Mouse (Mus musculus): Measurements from ENCODE around the gene Fibcd1. TPM values are rescaled to one million over a fixed set of nuclear protein-coding genes. Genes with fewer than 3 reads are reported as not detected.

Fibcd1 gene
- polyA plus RNA-seq, 1 experiment from 2014 or later = 4.4 TPM

GRCm38 (mm10) chr2:31870683-31871082 lies 24.9 kb upstream of the Fibcd1 start:
- Histone ChIP-seq H3K4me1 (peaks cover 14% of the 10 kb centered on the region), H3K27ac (no peak overlapping the region), H3K9ac (no peak overlapping the region), H3K4me3 (no peak overlapping the region), H3K9me3 (replicated peaks) (no peaks in the 10 kb centered on the region), H3K36me3 (no peaks in the 10 kb centered on the region), H3K4me2 (replicated peaks) (no peak overlapping the region), H3K27me3 (no peaks in the 10 kb centered on the region)
- no peak for ATAC-seq (ENCODE audit: low FRiP score)
- WGBS = 79% methylated on average over 3 of the region's 3 CpGs

GRCm38 (mm10) chr2:31869692-31870091 lies 23.9 kb upstream of the Fibcd1 start:
- H3K9me3 ChIP-seq (replicated peaks) = no peaks in the 10 kb centered on the region
- no peak overlapping the region for H3K4me3 ChIP-seq
- no peak overlapping the region for H3K4me2 ChIP-seq (replicated peaks)
- H3K36me3 ChIP-seq = no peaks in the 10 kb centered on the region
- H3K4me1 ChIP-seq = peaks cover 19% of the 10 kb centered on the region
- no peak overlapping the region for H3K9ac ChIP-seq
- 97% methylated on average over 5 of the region's 5 CpGs for WGBS
- no peaks in the 10 kb centered on the region for H3K27me3 ChIP-seq
- no peak for ATAC-seq (ENCODE audit: low FRiP score)
- H3K27ac ChIP-seq = no peak overlapping the region

GRCm38 (mm10) chr2:31868538-31869164 lies 22.8 kb upstream of the Fibcd1 start:
- Histone ChIP-seq H3K27me3 (no peaks in the 10 kb centered on the region), H3K9me3 (replicated peaks) (no peaks in the 10 kb centered on the region), H3K9ac (no peak overlapping the region), H3K4me1 (peaks cover 11% of the 10 kb centered on the region), H3K27ac (no peak overlapping the region), H3K4me2 (replicated peaks) (no peak overlapping the region), H3K36me3 (no peaks in the 10 kb centered on the region), H3K4me3 (no peak overlapping the region)
- ATAC-seq (ENCODE audit: low FRiP score) = no peak
- WGBS = 66% methylated on average over 10 of the region's 10 CpGs

- H3K4me1 ChIP-seq = peaks cover 11% of the 10 kb centered on the region
- WGBS = 76% methylated on average over 8 of the region's 8 CpGs
- H3K4me2 ChIP-seq (replicated peaks) = no peak overlapping the region
- ATAC-seq (ENCODE audit: low FRiP score) = no peak
- no peaks in the 10 kb centered on the region for H3K36me3 ChIP-seq
- H3K4me3 ChIP-seq = no peak overlapping the region
- no peaks in the 10 kb centered on the region for H3K9me3 ChIP-seq (replicated peaks)
- H3K9ac ChIP-seq = no peak overlapping the region
- H3K27me3 ChIP-seq = no peaks in the 10 kb centered on the region
- no peak overlapping the region for H3K27ac ChIP-seq
These were observed 22.1 kb upstream of the Fibcd1 start for GRCm38 (mm10) chr2:31867773-31868537.

- Histone ChIP-seq H3K4me1 (peaks cover 11% of the 10 kb centered on the region), H3K9me3 (replicated peaks) (no peaks in the 10 kb centered on the region), H3K27ac (0 out of 2 replicates have a peak overlapping the region, but pooled peaks have one; percentile 12), H3K27me3 (no peaks in the 10 kb centered on the region), H3K36me3 (no peaks in the 10 kb centered on the region), H3K4me3 (no peak overlapping the region), H3K9ac (no peak overlapping the region), H3K4me2 (replicated peaks) (no peak overlapping the region)
- ATAC-seq (ENCODE audit: low FRiP score) = no peak
- WGBS = 31% methylated on average over 2 of the region's 2 CpGs
These were observed 20.0 kb upstream of the Fibcd1 start for GRCm38 (mm10) chr2:31865794-31866193.

GRCm38 (mm10) chr2:31865322-31865721 lies 19.5 kb upstream of the Fibcd1 start:
- Histone ChIP-seq H3K9ac (no peak overlapping the region), H3K4me1 (peaks cover 12% of the 10 kb centered on the region), H3K4me3 (no peak overlapping the region), H3K27me3 (no peaks in the 10 kb centered on the region), H3K36me3 (no peaks in the 10 kb centered on the region), H3K4me2 (replicated peaks) (no peak overlapping the region), H3K27ac (0 out of 2 replicates have a peak overlapping the region, but pooled peaks have one; percentile 12), H3K9me3 (replicated peaks) (no peaks in the 10 kb centered on the region)
- 66% methylated on average over 4 of the region's 4 CpGs for WGBS
- no peak for ATAC-seq (ENCODE audit: low FRiP score)

- ATAC-seq (ENCODE audit: low FRiP score) = no peak
- no peak overlapping the region for H3K9ac ChIP-seq
- no peaks in the 10 kb centered on the region for H3K36me3 ChIP-seq
- H3K4me1 ChIP-seq = peaks cover 15% of the 10 kb centered on the region
- no peaks in the 10 kb centered on the region for H3K9me3 ChIP-seq (replicated peaks)
- no peak overlapping the region for H3K4me2 ChIP-seq (replicated peaks)
- WGBS = 90% methylated on average over 9 of the region's 9 CpGs
- no peaks in the 10 kb centered on the region for H3K27me3 ChIP-seq
- H3K27ac ChIP-seq = no peak overlapping the region
- no peak overlapping the region for H3K4me3 ChIP-seq
These were observed 19.1 kb upstream of the Fibcd1 start for GRCm38 (mm10) chr2:31864891-31865290.

- Histone ChIP-seq H3K27me3 (peaks cover 6% of the 10 kb centered on the region; the same call in 1 of the 2 replicates), H3K27ac (no peak overlapping the region), H3K9me3 (replicated peaks) (no peaks in the 10 kb centered on the region), H3K36me3 (no peaks in the 10 kb centered on the region), H3K9ac (no peak overlapping the region), H3K4me3 (no peak overlapping the region), H3K4me1 (peaks cover 26% of the 10 kb centered on the region), H3K4me2 (replicated peaks) (no peak overlapping the region)
- 95% methylated on average over 1 of the region's 1 CpGs for WGBS
- no peak for ATAC-seq (ENCODE audit: low FRiP score)
These were observed 18.0 kb upstream of the Fibcd1 start for GRCm38 (mm10) chr2:31863766-31864165.

GRCm38 (mm10) chr2:31862919-31863318 lies 17.1 kb upstream of the Fibcd1 start:
- no peak overlapping the region for H3K4me3 ChIP-seq
- H3K27me3 ChIP-seq = peaks cover 15% of the 10 kb centered on the region
- no peaks in the 10 kb centered on the region for H3K36me3 ChIP-seq
- WGBS = 73% methylated on average over 1 of the region's 1 CpGs
- H3K9ac ChIP-seq = no peak overlapping the region
- H3K9me3 ChIP-seq (replicated peaks) = no peaks in the 10 kb centered on the region
- peaks cover 34% of the 10 kb centered on the region for H3K4me1 ChIP-seq
- H3K27ac ChIP-seq = no peak overlapping the region
- H3K4me2 ChIP-seq (replicated peaks) = no peak overlapping the region
- no peak for ATAC-seq (ENCODE audit: low FRiP score)

- Histone ChIP-seq H3K4me2 (replicated peaks) (no peak overlapping the region; the same call in 1 of the 2 replicates), H3K9ac (no peak overlapping the region; the same call in 1 of the 2 replicates)
- ATAC-seq (ENCODE audit: low FRiP score) = no peak
These were observed 12.7 kb upstream of the Fibcd1 start for GRCm38 (mm10) chr2:31858500-31858899.

GRCm38 (mm10) chr2:31857180-31857579 lies 11.4 kb upstream of the Fibcd1 start:
- Histone ChIP-seq H3K27me3 (peaks cover 19% of the 10 kb centered on the region), H3K27ac (no peak overlapping the region), H3K4me1 (peaks cover 39% of the 10 kb centered on the region), H3K9ac (no peak overlapping the region), H3K4me2 (replicated peaks) (no peak overlapping the region), H3K4me3 (no peak overlapping the region), H3K9me3 (replicated peaks) (no peaks in the 10 kb centered on the region), H3K36me3 (no peaks in the 10 kb centered on the region)
- WGBS = 80% methylated on average over 6 of the region's 6 CpGs
- ATAC-seq (ENCODE audit: low FRiP score) = no peak

More at GRCm38 (mm10) chr2:31858500-31858899, 12.7 kb upstream of the Fibcd1 start:
- 23% methylated on average over 12 of the region's 12 CpGs for WGBS
- Histone ChIP-seq H3K27me3 (peaks cover 19% of the 10 kb centered on the region), H3K36me3 (no peaks in the 10 kb centered on the region), H3K4me3 (no peak overlapping the region), H3K4me1 (peaks cover 39% of the 10 kb centered on the region), H3K27ac (no peak overlapping the region), H3K9me3 (replicated peaks) (no peaks in the 10 kb centered on the region)

- WGBS = 65% methylated on average over 8 of the region's 8 CpGs
- no peak overlapping the region for H3K4me2 ChIP-seq (replicated peaks)
- no peaks in the 10 kb centered on the region for H3K36me3 ChIP-seq
- H3K4me3 ChIP-seq = no peak overlapping the region
- no peak overlapping the region; the same call in 1 of the 2 replicates for H3K27ac ChIP-seq
- H3K9me3 ChIP-seq (replicated peaks) = no peaks in the 10 kb centered on the region
- ATAC-seq (ENCODE audit: low FRiP score) = no peak
- H3K27me3 ChIP-seq = peaks cover 19% of the 10 kb centered on the region
- peaks cover 39% of the 10 kb centered on the region for H3K4me1 ChIP-seq
- no peak overlapping the region for H3K9ac ChIP-seq
These were observed 10.2 kb upstream of the Fibcd1 start for GRCm38 (mm10) chr2:31855991-31856390.
